Comparison of ENCODE assay signal across 9 mouse cellular contexts in the genomic region with DNA sequence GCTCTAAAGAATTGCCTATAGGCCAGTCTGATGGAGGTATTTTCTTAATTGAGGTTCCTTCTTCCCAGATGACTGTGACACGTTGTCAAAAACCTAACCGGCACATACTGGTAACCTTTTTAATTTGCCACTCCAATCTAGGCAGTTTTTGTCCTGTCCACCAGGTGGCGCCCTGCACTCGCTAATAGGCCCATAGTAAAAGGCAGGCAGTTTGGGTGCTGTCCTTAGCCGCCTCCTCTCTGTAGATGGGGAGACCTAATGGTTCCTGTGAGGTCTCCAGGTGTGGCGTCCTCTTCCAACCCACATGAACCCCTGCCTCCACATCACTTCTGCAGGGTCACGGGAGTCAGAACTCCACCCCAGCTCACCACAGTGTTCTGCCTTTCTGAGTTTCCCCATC. TPM values are rescaled to one million over a fixed set of nuclear protein-coding genes. Genes with fewer than 3 reads are reported as not detected.
A peak's percentile ranks its signal among the peaks of the same experiment; 100 is the strongest.
DNase-seq lines count a peak whose midpoint lies in the region; ATAC-seq lines count a peak whose summit lies in the region.
"Had no signal": no experiment of that assay in that cellular context is flagged by ENCODE, and none has a peak within 500 bp of the region (broad histone marks: within the 10 kb centered on the region; RNA-seq: fewer than 3 reads in every experiment).

No protein-coding gene starts in this region.

- no peak overlapping the region for H3K27ac ChIP-seq in forebrain, embryonic 11.5 days (ENCODE audit: low read depth, low read length)
- no peak overlapping the region for H3K27ac ChIP-seq in hindbrain, embryonic 15.5 days (replicated peaks)
- H3K27ac ChIP-seq in midbrain, embryonic 11.5 days (ENCODE audit: low read depth, low read length), result no peak overlapping the region
- H3K27ac ChIP-seq: midbrain, embryonic 12.5 days had no signal

- H3K4me1 ChIP-seq in forebrain, embryonic 11.5 days (replicated peaks; ENCODE audit: control insufficient read depth, insufficient read depth, low read length), result no peaks in the 10 kb centered on the region
- H3K4me1 ChIP-seq in hindbrain, embryonic 15.5 days (replicated peaks), result no peaks in the 10 kb centered on the region
- no peaks in the 10 kb centered on the region for H3K4me1 ChIP-seq in midbrain, embryonic 11.5 days (ENCODE audit: control insufficient read depth, insufficient read depth, low read length)
- H3K4me1 ChIP-seq: midbrain, embryonic 12.5 days had no signal

- no peak overlapping the region for H3K4me2 ChIP-seq in forebrain, embryonic 11.5 days (ENCODE audit: low read depth, low read length, severe bottlenecking)
- no peak overlapping the region for H3K4me2 ChIP-seq in hindbrain, embryonic 15.5 days
- no peak overlapping the region for H3K4me2 ChIP-seq in midbrain, embryonic 11.5 days
- H3K4me2 ChIP-seq: midbrain, embryonic 12.5 days had no signal

- 10% methylated on average over 7 of the region's 7 CpGs for WGBS in forebrain, embryonic 11.5 days
- 9% methylated on average over 7 of the region's 7 CpGs for WGBS in hindbrain, embryonic 15.5 days
- WGBS in midbrain, embryonic 11.5 days, result 15% methylated on average over 7 of the region's 7 CpGs

- H3K36me3 ChIP-seq in forebrain, embryonic 11.5 days (ENCODE audit: control insufficient read depth, insufficient read depth, low read length), result no peaks in the 10 kb centered on the region
- H3K36me3 ChIP-seq in hindbrain, embryonic 15.5 days, result no peaks in the 10 kb centered on the region
- no peaks in the 10 kb centered on the region for H3K36me3 ChIP-seq in midbrain, embryonic 11.5 days (ENCODE audit: control insufficient read depth, insufficient read depth, low read length)
- H3K36me3 ChIP-seq: midbrain, embryonic 12.5 days had no signal

- intact Hi-C loops in left cerebral cortex, postnatal 10 days (cut with DNase I), result loop anchor here (2.0 to 5.0 kb wide), 2 partner anchors 151 to 326 kb away; no protein-coding TSS in a partner anchor

- no peaks in the 10 kb centered on the region for H3K9me3 ChIP-seq in forebrain, embryonic 11.5 days (ENCODE audit: control insufficient read depth, low read length)
- no peaks in the 10 kb centered on the region for H3K9me3 ChIP-seq in hindbrain, embryonic 15.5 days
- H3K9me3 ChIP-seq in midbrain, embryonic 11.5 days (ENCODE audit: control insufficient read depth, low read length), result no peaks in the 10 kb centered on the region
- H3K9me3 ChIP-seq: midbrain, embryonic 12.5 days had no signal

- ATAC-seq in forebrain, embryonic 11.5 days (replicated peaks; ENCODE audit: low FRiP score), result peak; percentile 33; the same call in 1 of the 2 replicates
- ATAC-seq in hindbrain, embryonic 15.5 days (ENCODE audit: low FRiP score, low read depth), result peak; percentile 54; the same call in 1 of the 2 replicates
- ATAC-seq in midbrain, embryonic 11.5 days (ENCODE audit: low FRiP score), result peak; percentile 67; the same call in 1 of the 2 replicates

- no peak overlapping the region for H3K4me3 ChIP-seq in forebrain, embryonic 11.5 days (ENCODE audit: low read depth, low read length)
- H3K4me3 ChIP-seq in hindbrain, embryonic 15.5 days, result no peak overlapping the region
- no peak overlapping the region for H3K4me3 ChIP-seq in midbrain, embryonic 11.5 days (ENCODE audit: low read depth, low read length)
- H3K4me3 ChIP-seq: midbrain, embryonic 12.5 days had no signal

- peak; percentile 84 for DNase-seq in gastrocnemius, adult 18-20 months (ENCODE audit: low spot score)
- DNase-seq in gastrocnemius, postnatal 25 days, result no peak
- peak; percentile 62 for DNase-seq in c-Kit-positive CD71-positive TER-119-negative erythroid progenitor cells, embryonic 14.5 days (ENCODE audit: low read depth)
- peak; percentile 88 for DNase-seq in forebrain, embryonic 11.5 days (ENCODE audit: low spot score)
- DNase-seq in left cerebral cortex, postnatal 10 days (ENCODE audit: extremely low spot score in 1 of 2, low spot score in 2 of 2), result peak; percentile 79 to 83
- peak; percentile 97 for DNase-seq in midbrain, embryonic 11.5 days (ENCODE audit: low spot score, missing footprints)
- DNase-seq in spleen, adult 12 weeks (ENCODE audit: low spot score), result peak; percentile 69

- no peak overlapping the region for H3K9ac ChIP-seq in forebrain, embryonic 11.5 days (ENCODE audit: low read length)
- no peak overlapping the region for H3K9ac ChIP-seq in hindbrain, embryonic 15.5 days
- no peak overlapping the region for H3K9ac ChIP-seq in midbrain, embryonic 11.5 days (ENCODE audit: low read length)
- H3K9ac ChIP-seq: midbrain, embryonic 12.5 days had no signal

- H3K27me3 ChIP-seq in forebrain, embryonic 11.5 days (ENCODE audit: control insufficient read depth, insufficient read depth, low read length), result no peaks in the 10 kb centered on the region; the same call in 1 of the 2 replicates
- H3K27me3 ChIP-seq in hindbrain, embryonic 15.5 days, result no peaks in the 10 kb centered on the region; the same call in 1 of the 2 replicates
- no peaks in the 10 kb centered on the region for H3K27me3 ChIP-seq in midbrain, embryonic 11.5 days (ENCODE audit: control insufficient read depth, insufficient read depth, low read length)

RNA-seq across cellular contexts. Expression of gene Ppara, which starts 18.7 kb away (rescaled TPM):
- 10 to 100 TPM; 21.9 to 22.2 TPM for total RNA-seq in gastrocnemius, adult 18-20 months (2021)
- total RNA-seq in gastrocnemius, postnatal 25 days (2021), result 10 to 100 TPM; 11.4 to 19.3 TPM
- polyA plus RNA-seq in forebrain, embryonic 11.5 days (2014; fragmentation: Nextera tagmentation; extraction: Ambion mirVana), result 0.31 and 0.51 TPM in 2 replicates
- polyA plus RNA-seq in hindbrain, embryonic 15.5 days (2015; fragmentation: Nextera tagmentation; extraction: Ambion mirVana), result 1.6 and 2.1 TPM in 2 replicates
- total RNA-seq in left cerebral cortex, postnatal 10 days (2021), result 1 to 10 TPM; 2.2 to 2.4 TPM
- 0.62 and 0.92 TPM in 2 replicates for polyA plus RNA-seq in midbrain, embryonic 11.5 days (2014; fragmentation: Nextera tagmentation; extraction: Ambion mirVana)
